In genomic region chr14:103069465-103069863, GRCm38 (mm10) we compare ENCODE assay signal across 8 mouse cellular contexts. TPM values are rescaled to one million over a fixed set of nuclear protein-coding genes. Genes with fewer than 3 reads are reported as not detected.
DNase-seq lines count a peak whose midpoint lies in the region; ATAC-seq and TF ChIP-seq lines count a peak whose summit lies in the region.

No protein-coding gene starts in this region.

- TF ChIP-seq POLR2A in heart, adult 2 months (IDR thresholded peaks at IDR 0.05; ENCODE audit: insufficient read depth, low read depth, low read length), result no peak
- TF ChIP-seq POLR2A in ES-Bruce4 (IDR thresholded peaks at IDR 0.05; ENCODE audit: insufficient read depth, low read length), result no peak

- intact Hi-C loops in heart, adult 2 months (cut with DNase I), result loop anchor here (5.0 kb wide), 3 partner anchors 58 to 468 kb away; no protein-coding TSS in a partner anchor
- intact Hi-C loops in heart, postnatal 25 days (cut with DNase I), result no loop called here

- H3K4me2 ChIP-seq in forebrain, embryonic 16.5 days (ENCODE audit: low read length), result peak overlapping the region; percentile 97
- H3K4me2 ChIP-seq in liver, embryonic 16.5 days (ENCODE audit: low read depth, low read length), result peak overlapping the region; percentile 92

- no peak for ATAC-seq in forebrain, embryonic 16.5 days
- ATAC-seq in liver, embryonic 16.5 days (ENCODE audit: low read depth), result no peak

- WGBS in heart, adult 2 months, result 9% methylated on average over 12 of the region's 12 CpGs
- WGBS in forebrain, embryonic 16.5 days, result 9% methylated on average over 12 of the region's 12 CpGs
- 24% methylated on average over 12 of the region's 12 CpGs for WGBS in liver, embryonic 16.5 days (ENCODE audit: insufficient replicate concordance)

- H3K9me3 ChIP-seq in ES-Bruce4 (replicated peaks; ENCODE audit: control insufficient read depth, insufficient read depth, low read length, poor library complexity, severe bottlenecking), result no peaks in the 10 kb centered on the region
- H3K9me3 ChIP-seq in forebrain, embryonic 16.5 days (ENCODE audit: control insufficient read depth, low read length), result no peaks in the 10 kb centered on the region
- H3K9me3 ChIP-seq in liver, embryonic 16.5 days (replicated peaks; ENCODE audit: control insufficient read depth, low read length), result no peaks in the 10 kb centered on the region

- no peaks in the 10 kb centered on the region for H3K36me3 ChIP-seq in heart, adult 2 months (ENCODE audit: control insufficient read depth, insufficient read depth, low read length)
- H3K36me3 ChIP-seq in ES-Bruce4 (ENCODE audit: control insufficient read depth, insufficient read depth, low read length, poor library complexity, severe bottlenecking), result peaks cover 7% of the 10 kb centered on the region
- H3K36me3 ChIP-seq in forebrain, embryonic 16.5 days (ENCODE audit: control insufficient read depth, insufficient read depth), result no peaks in the 10 kb centered on the region; the same call in 1 of the 2 replicates
- peaks cover 19% of the 10 kb centered on the region for H3K36me3 ChIP-seq in liver, embryonic 16.5 days (ENCODE audit: control insufficient read depth, insufficient read depth)

- TF ChIP-seq EP300 in heart, adult 2 months (IDR thresholded peaks at IDR 0.05; ENCODE audit: insufficient read depth, low read depth, low read length), result no peak
- TF ChIP-seq EP300 in ES-Bruce4 (IDR thresholded peaks at IDR 0.05; ENCODE audit: insufficient read depth, low read depth, low read length), result no peak

- H3K27me3 ChIP-seq in heart, adult 2 months (ENCODE audit: control insufficient read depth, insufficient read depth, low read length), result no peaks in the 10 kb centered on the region
- H3K27me3 ChIP-seq in ES-Bruce4 (ENCODE audit: control insufficient read depth, insufficient read depth, low read length, poor library complexity, severe bottlenecking), result no peaks in the 10 kb centered on the region
- H3K27me3 ChIP-seq in forebrain, embryonic 16.5 days (replicated peaks; ENCODE audit: control insufficient read depth, insufficient read depth, low read length), result no peaks in the 10 kb centered on the region
- H3K27me3 ChIP-seq in liver, embryonic 16.5 days (ENCODE audit: control insufficient read depth, insufficient read depth, low read depth, low read length), result no peaks in the 10 kb centered on the region

- TF ChIP-seq CTCF in heart, adult 2 months (IDR thresholded peaks at IDR 0.05), result no peak
- no peak for TF ChIP-seq CTCF in ES-Bruce4 (IDR thresholded peaks at IDR 0.05; ENCODE audit: low read depth, low read length)

- H3K4me3 ChIP-seq in heart, adult 2 months, result peak overlapping the region; percentile 71
- H3K4me3 ChIP-seq in ES-Bruce4 (ENCODE audit: low read depth, low read length), result peak overlapping the region; percentile 79
- H3K4me3 ChIP-seq in forebrain, embryonic 16.5 days (replicated peaks; ENCODE audit: low read length), result peak overlapping the region; percentile 79
- peak overlapping the region; percentile 78 for H3K4me3 ChIP-seq in liver, embryonic 16.5 days (ENCODE audit: low read depth, low read length)

- peak in 1 of 2 experiments; percentile 34 for DNase-seq in heart, adult 2 months
- no peak for DNase-seq in heart, postnatal 25 days (ENCODE audit: low spot score)
- DNase-seq in urinary bladder, postnatal 10 days (ENCODE audit: low spot score), result no peak
- DNase-seq in layer of hippocampus, postnatal 25 days (ENCODE audit: extremely low spot score in 1 of 2, low spot score in 1 of 2), result no peak
- no peak for DNase-seq in kidney, postnatal 4 days

- no peaks in the 10 kb centered on the region for H3K79me2 ChIP-seq in heart, adult 2 months (replicated peaks; ENCODE audit: control insufficient read depth, insufficient read depth, low read length)

- peak overlapping the region; percentile 93 for H3K27ac ChIP-seq in heart, adult 2 months
- peak overlapping the region; percentile 78 for H3K27ac ChIP-seq in ES-Bruce4 (ENCODE audit: insufficient read depth, low read length)
- H3K27ac ChIP-seq in forebrain, embryonic 16.5 days (ENCODE audit: low read length), result peak overlapping the region; percentile 71
- peak overlapping the region; percentile 98 for H3K27ac ChIP-seq in liver, embryonic 16.5 days (ENCODE audit: low read length)

- peaks cover 1% of the 10 kb centered on the region; the same call in 1 of the 2 replicates for H3K4me1 ChIP-seq in heart, adult 2 months (ENCODE audit: control insufficient read depth, insufficient read depth, low read length)
- H3K4me1 ChIP-seq in ES-Bruce4 (ENCODE audit: control insufficient read depth, insufficient read depth, low read length), result no peaks in the 10 kb centered on the region
- H3K4me1 ChIP-seq in forebrain, embryonic 16.5 days (replicated peaks; ENCODE audit: control insufficient read depth, insufficient read depth, low read length), result peaks cover 13% of the 10 kb centered on the region
- H3K4me1 ChIP-seq in liver, embryonic 16.5 days (ENCODE audit: control insufficient read depth, low read depth, low read length), result peaks cover 19% of the 10 kb centered on the region

- peak overlapping the region; percentile 64 for H3K9ac ChIP-seq in heart, adult 2 months (ENCODE audit: low read depth, low read length)
- H3K9ac ChIP-seq in ES-Bruce4 (ENCODE audit: low read depth, poor library complexity, severe bottlenecking), result peak overlapping the region; percentile 88
- H3K9ac ChIP-seq in forebrain, embryonic 16.5 days (replicated peaks; ENCODE audit: low read depth, low read length), result peak overlapping the region; percentile 77
- H3K9ac ChIP-seq in liver, embryonic 16.5 days (ENCODE audit: low read depth, low read length), result peak overlapping the region; percentile 64

RNA-seq across cellular contexts. Expression of gene Cln5, which starts 0.6 kb away (rescaled TPM):
- 10 to 100 TPM; 19.1 to 20.3 TPM for total RNA-seq in heart, adult 2 months (2021)
- polyA plus RNA-seq in heart, adult 2 months (2012; rRNA removed), result 12.7 and 23.9 TPM in 2 replicates
- total RNA-seq in heart, postnatal 25 days (2021), result 10 to 100 TPM; 17.1 to 18.7 TPM
- 36.3 and 38.7 TPM in 2 replicates for polyA plus RNA-seq in ES-Bruce4 (2011; ENCODE audit: insufficient read depth, insufficient read length, low read depth, missing spikeins)
- 9.4 TPM in 2 replicates for polyA plus RNA-seq in forebrain, embryonic 16.5 days (2015; fragmentation: Nextera tagmentation; extraction: Ambion mirVana)
- 17.0 and 17.2 TPM in 2 replicates for polyA plus RNA-seq in liver, embryonic 16.5 days (2015; fragmentation: Nextera tagmentation; extraction: Ambion mirVana)
- total RNA-seq in layer of hippocampus, postnatal 25 days (2021), result 10 to 100 TPM in 1 of 2 experiments, 1 to 10 TPM in 1; 9.6 to 10.3 TPM

RNA-seq across cellular contexts. Expression of gene Acod1, which starts 22.7 kb away (rescaled TPM):
- total RNA-seq in heart, adult 2 months (2021), result not detected
- 0.08 and 0.09 TPM in 2 replicates for polyA plus RNA-seq in heart, adult 2 months (2012; rRNA removed)
- total RNA-seq in heart, postnatal 25 days (2021), result not detected
- not detected in 2 replicates for polyA plus RNA-seq in ES-Bruce4 (2011; ENCODE audit: insufficient read depth, insufficient read length, low read depth, missing spikeins)
- polyA plus RNA-seq in forebrain, embryonic 16.5 days (2015; fragmentation: Nextera tagmentation; extraction: Ambion mirVana), result not detected in 2 replicates
- polyA plus RNA-seq in liver, embryonic 16.5 days (2015; fragmentation: Nextera tagmentation; extraction: Ambion mirVana), result 0.05 TPM in 1 of 2 replicates, not detected in the other
- total RNA-seq in layer of hippocampus, postnatal 25 days (2021), result under 1 TPM in 1 of 2 experiments, not detected in 1; 0.10 TPM

RNA-seq across cellular contexts. Expression of gene Fbxl3, which starts 29.9 kb away (rescaled TPM):
- 10 to 100 TPM; 51.8 to 59.7 TPM for total RNA-seq in heart, adult 2 months (2021)
- 67.0 and 114 TPM in 2 replicates for polyA plus RNA-seq in heart, adult 2 months (2012; rRNA removed)
- 10 to 100 TPM; 53.9 to 55.5 TPM for total RNA-seq in heart, postnatal 25 days (2021)
- polyA plus RNA-seq in ES-Bruce4 (2011; ENCODE audit: insufficient read depth, insufficient read length, low read depth, missing spikeins), result 79.9 and 89.9 TPM in 2 replicates
- 26.5 and 31.0 TPM in 2 replicates for polyA plus RNA-seq in forebrain, embryonic 16.5 days (2015; fragmentation: Nextera tagmentation; extraction: Ambion mirVana)
- 13.7 and 14.6 TPM in 2 replicates for polyA plus RNA-seq in liver, embryonic 16.5 days (2015; fragmentation: Nextera tagmentation; extraction: Ambion mirVana)
- 10 to 100 TPM; 87.7 to 93.2 TPM for total RNA-seq in layer of hippocampus, postnatal 25 days (2021)
